Mouse (Mus musculus) small intestine, adult 2 months (tissue): Measurements from ENCODE around the gene Bap1. TPM values are rescaled to one million over a fixed set of nuclear protein-coding genes. Genes with fewer than 3 reads are reported as not detected.

Experiments
- H3K27ac ChIP-seq: fragments of 200-500 bp; 2 replicates; pipeline ENCODE4 v1.5.1; 2012; ENCODE audit warnings: low read depth, low read length, control low read depth, inconsistent platforms; ENCODE audit not compliant: insufficient read depth
- H3K27me3 ChIP-seq: fragments of 200-500 bp; 2 replicates; pipeline ENCODE4 v1.6.1; 2012; ENCODE audit warnings: mild to moderate bottlenecking, moderate library complexity, low read length, inconsistent platforms; ENCODE audit not compliant: control insufficient read depth, insufficient read depth
- H3K36me3 ChIP-seq: fragments of 200-500 bp; 2 replicates; pipeline ENCODE4 v1.6.1; 2012; ENCODE audit warnings: mild to moderate bottlenecking, low read length, control low read depth, inconsistent platforms; ENCODE audit not compliant: control insufficient read depth, insufficient read depth
- H3K4me1 ChIP-seq: fragments of 200-500 bp; 2 replicates; pipeline ENCODE4 v1.6.1; 2012; ENCODE audit warnings: low read length, inconsistent platforms, mixed read lengths; ENCODE audit not compliant: control insufficient read depth, insufficient read depth, insufficient read length
- H3K4me3 ChIP-seq: fragments of 200-500 bp; 2 replicates; pipeline ENCODE4 v1.5.1; 2012; ENCODE audit warnings: low read depth, mild to moderate bottlenecking, control low read depth, inconsistent platforms, low read length, moderate library complexity
- CTCF ChIP-seq: fragments of 200-500 bp; IDR thresholded peaks from 2 replicates; pipeline ENCODE4 v1.5.1; 2012; ENCODE audit warnings: low read depth, mild to moderate bottlenecking, control low read depth, inconsistent platforms, low read length, moderate library complexity, mixed read lengths; ENCODE audit not compliant: insufficient replicate concordance, insufficient read length; ENCODE audit errors: extremely low read depth
- POLR2A ChIP-seq: fragments of 200-500 bp; IDR thresholded peaks from 2 replicates; pipeline ENCODE4 v1.6.1; 2012; ENCODE audit warnings: low read depth, mild to moderate bottlenecking, control low read depth, inconsistent platforms, low read length, moderate library complexity
- WGBS: fragments of 180-500 bp; shearing (Covaris S2); methylation state at CpG from one replicate; pipeline ENCODE4 v1.1.7; 2018; 5-methylcytosine and 5-hydroxymethylcytosine counted together
- polyA plus RNA-seq: library from polyadenylated mRNA; depleted of rRNA; stranded (reverse); fragments of >200 nt; gene quantifications from 2 replicates; pipeline ENCODE4 v1.2.3, GENCODE M21; 2012

The Bap1 gene
- polyA plus RNA-seq, 1 experiment: 30.0 TPM

DNA sequence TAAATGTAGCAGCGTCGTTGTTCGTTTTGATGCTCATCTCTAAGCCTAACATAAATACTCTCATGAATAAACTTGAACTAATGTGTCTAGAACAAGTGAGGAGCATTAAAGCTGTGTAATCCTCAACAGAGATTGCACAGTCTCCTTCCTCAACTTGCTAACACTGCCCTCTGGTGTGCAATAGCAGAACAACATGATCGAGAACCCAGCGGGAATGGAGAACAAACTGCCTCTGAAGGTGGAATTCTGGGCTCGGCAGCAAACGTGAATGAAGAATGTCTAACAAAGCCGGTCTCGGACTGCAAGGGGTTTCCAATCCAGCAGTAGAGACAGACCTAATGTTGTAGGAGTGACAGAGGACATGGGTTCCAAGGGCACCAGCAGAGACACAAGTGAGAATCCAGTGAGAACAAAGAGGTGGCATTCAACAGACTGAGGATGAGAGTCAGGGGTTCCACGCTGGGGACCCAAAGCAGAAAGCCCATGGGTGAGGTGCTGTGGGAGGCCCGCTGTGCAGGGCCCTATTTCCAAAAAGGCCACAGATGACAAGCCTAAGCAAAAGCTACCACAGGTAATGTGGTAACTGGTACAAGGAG is 17.2 kb upstream of the Bap1 start:
- Histone ChIP-seq H3K4me3 (no peak overlapping the region), H3K27ac (no peak overlapping the region), H3K36me3 (peaks cover 2% of the 10 kb centered on the region; the same call in 1 of the 2 replicates), H3K4me1 (no peaks in the 10 kb centered on the region; the same call in none of the 2 replicates), H3K27me3 (peaks cover 2% of the 10 kb centered on the region; the same call in 1 of the 2 replicates)
- WGBS: 19% methylated on average over 11 of the region's 11 CpGs
- TF ChIP-seq POLR2A (no peak), CTCF (peak; percentile 44; the same call in 1 of the 2 replicates)

DNA sequence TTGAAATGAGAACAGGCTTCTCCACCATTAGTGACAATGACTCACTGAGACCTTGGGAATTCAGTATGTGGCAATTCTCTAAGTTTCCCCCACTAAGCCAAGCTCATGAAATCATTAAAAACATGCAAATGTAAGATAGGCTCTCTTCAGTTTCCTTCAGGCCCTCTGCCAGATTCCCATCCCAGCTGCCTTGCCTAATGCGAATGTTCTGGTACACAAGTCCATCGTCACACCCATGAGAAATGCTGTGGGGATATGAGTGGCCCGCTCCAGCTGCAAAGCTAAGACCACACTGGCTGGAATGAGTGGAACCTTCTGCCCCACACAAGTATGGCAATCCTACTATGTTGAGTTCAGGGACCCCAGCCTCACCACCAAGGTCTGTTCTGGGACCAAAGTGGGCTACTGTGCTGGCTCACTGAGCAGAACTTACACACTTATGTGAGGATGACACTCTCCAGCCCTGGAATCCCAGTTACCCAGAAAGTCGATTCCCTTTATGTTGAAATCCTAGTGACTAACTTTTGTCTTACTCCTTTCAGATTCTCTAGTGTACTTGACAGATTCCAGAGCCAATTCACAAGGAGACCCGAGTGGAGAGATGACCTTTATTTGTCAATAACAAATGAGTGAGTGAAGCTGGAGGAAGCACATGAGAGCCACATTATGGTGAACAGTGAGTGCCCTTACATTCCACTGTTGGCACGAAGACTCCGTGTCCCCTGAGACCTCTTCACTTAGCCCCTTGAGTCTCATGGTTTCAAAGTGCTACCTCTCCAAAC is 14.0 kb upstream of the Bap1 start:
- Histone ChIP-seq H3K4me1 (no peaks in the 10 kb centered on the region; the same call in none of the 2 replicates), H3K4me3 (no peak overlapping the region), H3K27ac (no peak overlapping the region), H3K36me3 (peaks cover 4% of the 10 kb centered on the region; the same call in 1 of the 2 replicates), H3K27me3 (no peaks in the 10 kb centered on the region)
- TF ChIP-seq CTCF (no peak), POLR2A (no peak)
- 75% methylated on average over 7 of the region's 7 CpGs for WGBS

DNA sequence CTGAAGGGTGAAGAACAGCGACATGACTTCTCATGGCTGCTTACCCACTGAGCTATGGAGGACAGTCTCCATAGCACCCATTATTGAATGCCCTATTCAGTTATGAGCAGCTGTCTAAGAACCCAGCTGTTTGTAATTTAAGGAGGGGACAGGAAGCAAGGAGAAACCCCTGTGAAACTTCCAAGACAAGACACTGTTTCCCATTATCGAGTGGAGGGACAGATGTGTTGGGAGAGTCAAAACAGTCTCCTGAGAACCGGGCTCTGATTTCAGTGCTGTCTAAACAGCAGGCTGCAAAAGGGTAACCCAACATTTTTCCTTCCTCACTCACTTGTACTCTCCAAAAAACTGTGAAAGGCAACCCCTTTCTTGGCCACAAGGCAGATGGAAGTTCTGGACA is 10.7 kb upstream of the Bap1 start:
- Histone ChIP-seq H3K4me3 (no peak overlapping the region), H3K27me3 (no peaks in the 10 kb centered on the region), H3K4me1 (no peaks in the 10 kb centered on the region), H3K27ac (no peak overlapping the region), H3K36me3 (peaks cover 4% of the 10 kb centered on the region; the same call in 1 of the 2 replicates)
- WGBS: 78% methylated on average over 3 of the region's 3 CpGs
- TF ChIP-seq POLR2A: no peak
- TF ChIP-seq CTCF: no peak

DNA sequence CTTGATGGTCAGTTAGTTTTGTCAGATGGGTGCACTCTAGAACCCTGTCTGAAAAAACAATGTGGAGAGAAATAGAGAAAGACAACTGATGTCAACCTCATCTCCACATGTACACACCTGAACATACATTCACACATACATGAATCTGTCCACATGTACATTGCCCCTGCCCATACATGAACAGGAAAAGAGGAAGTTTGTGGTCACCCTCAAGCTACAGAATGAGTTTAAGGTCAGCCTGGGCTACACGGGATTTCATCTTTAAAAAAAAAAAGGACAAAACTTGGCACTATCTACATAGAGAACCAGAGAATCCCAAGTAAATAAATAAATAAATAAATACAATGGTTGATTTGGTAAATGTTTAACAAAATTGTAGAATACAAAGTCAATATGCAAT is 6.5 kb upstream of the Bap1 start:
- no peak overlapping the region for H3K27ac ChIP-seq
- no peaks in the 10 kb centered on the region for H3K4me1 ChIP-seq
- no peak overlapping the region for H3K4me3 ChIP-seq
- WGBS: 73% methylated on average over 1 of the region's 1 CpGs
- H3K27me3 ChIP-seq: no peaks in the 10 kb centered on the region
- H3K36me3 ChIP-seq: no peaks in the 10 kb centered on the region; the same call in 1 of the 2 replicates
- TF ChIP-seq POLR2A (no peak), CTCF (no peak)

DNA sequence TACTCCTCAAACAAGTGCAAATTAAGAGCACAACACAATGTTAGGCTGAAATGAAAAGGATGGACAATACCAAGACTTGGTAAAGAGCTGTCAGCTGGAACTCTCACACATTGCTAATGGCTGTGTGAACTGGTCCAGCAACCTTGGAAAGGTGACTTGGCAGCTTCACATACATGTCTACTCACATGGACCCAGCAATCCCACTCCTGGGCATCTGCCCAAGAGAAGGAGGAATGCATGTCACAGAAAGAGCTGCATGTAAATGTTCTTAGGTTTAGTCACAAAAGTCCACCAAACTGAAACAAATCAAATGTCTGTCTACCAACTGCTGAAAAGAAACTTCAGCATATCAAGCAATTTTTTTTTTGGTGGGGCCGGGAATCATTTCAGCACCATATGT is 5.3 kb upstream of the Bap1 start:
- Histone ChIP-seq H3K4me3 (no peak overlapping the region), H3K4me1 (no peaks in the 10 kb centered on the region), H3K27ac (no peak overlapping the region), H3K27me3 (no peaks in the 10 kb centered on the region), H3K36me3 (no peaks in the 10 kb centered on the region; the same call in 1 of the 2 replicates)
- 98% methylated on average over 1 of the region's 1 CpGs for WGBS
- no peak for TF ChIP-seq POLR2A
- no peak for TF ChIP-seq CTCF

DNA sequence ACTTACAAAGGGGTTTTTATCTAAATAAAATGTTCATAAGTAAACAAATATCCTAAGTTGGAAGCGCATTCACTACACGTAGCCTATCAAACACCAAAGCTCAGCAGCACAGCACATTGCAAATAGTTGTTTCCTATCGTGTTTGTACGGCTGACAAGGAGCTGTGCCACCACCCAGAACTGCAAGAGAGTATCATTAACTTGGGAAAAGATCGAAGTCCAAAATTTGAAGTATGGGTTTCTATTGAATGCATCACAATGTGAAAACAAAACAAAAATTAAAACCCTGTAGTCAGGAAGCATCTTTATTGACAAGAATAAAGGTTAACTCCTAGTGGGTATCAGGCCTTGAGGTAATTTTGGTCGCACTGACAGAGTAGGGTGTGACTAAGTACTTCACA is 2.9 kb upstream of the Bap1 start:
- Histone ChIP-seq H3K4me1 (no peaks in the 10 kb centered on the region; the same call in 1 of the 2 replicates), H3K36me3 (no peaks in the 10 kb centered on the region; the same call in 1 of the 2 replicates), H3K27me3 (no peaks in the 10 kb centered on the region), H3K27ac (no peak overlapping the region), H3K4me3 (no peak overlapping the region)
- TF ChIP-seq POLR2A (no peak), CTCF (no peak)
- WGBS: 41% methylated on average over 6 of the region's 6 CpGs

DNA sequence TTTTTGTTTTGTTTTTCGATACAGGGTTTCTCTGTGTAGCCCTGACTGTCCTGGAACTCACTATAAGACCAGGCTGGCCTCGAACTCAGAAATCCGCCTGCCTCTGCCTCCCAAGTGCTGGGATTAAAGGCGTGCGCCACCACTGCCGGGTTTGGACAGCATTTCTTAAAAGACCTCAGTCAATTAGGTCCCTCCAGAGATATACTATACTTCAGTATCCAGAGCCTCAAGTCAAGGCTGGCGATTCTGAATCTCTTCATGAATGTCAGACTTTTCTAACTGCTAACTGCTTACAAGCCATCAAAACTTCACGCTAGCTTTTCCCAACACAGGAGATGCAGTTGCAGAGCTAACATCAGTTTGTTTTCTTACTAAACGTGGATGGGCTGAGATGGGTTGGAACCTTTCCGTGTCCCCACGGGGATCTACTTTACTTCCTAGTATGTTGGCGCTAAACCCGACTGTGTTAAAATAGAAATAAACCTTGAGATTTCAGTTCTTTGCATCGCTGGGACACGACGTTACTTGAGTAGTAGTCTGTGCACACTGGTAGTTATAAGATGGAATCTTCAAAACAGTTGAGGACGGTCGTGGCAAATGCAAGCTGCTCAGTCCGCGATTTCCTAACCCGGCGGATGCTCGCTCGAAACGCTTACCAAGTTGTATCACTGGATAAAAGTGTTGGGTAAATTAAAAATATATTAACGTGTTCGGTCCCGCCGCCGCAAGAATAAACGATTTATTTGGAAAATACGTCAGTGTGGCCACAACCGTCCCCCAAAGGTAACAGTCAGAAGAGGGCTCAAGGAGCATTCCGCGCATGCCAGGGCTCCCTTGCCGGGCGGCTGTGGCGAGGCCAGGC is 797 bp upstream of the Bap1 start:
- 13% methylated on average over 38 of the region's 38 CpGs for WGBS
- peak overlapping the region; percentile 78 for H3K4me3 ChIP-seq
- no peaks in the 10 kb centered on the region; the same call in 1 of the 2 replicates for H3K4me1 ChIP-seq
- H3K27ac ChIP-seq: peak overlapping the region; percentile 82
- peaks cover 16% of the 10 kb centered on the region for H3K36me3 ChIP-seq
- H3K27me3 ChIP-seq: no peaks in the 10 kb centered on the region
- no peak for TF ChIP-seq POLR2A
- no peak for TF ChIP-seq CTCF
